Mouse (Mus musculus) heart, postnatal 36 days (tissue): ENCODE results near the gene Llcfc1. TPM values are rescaled to one million over a fixed set of nuclear protein-coding genes. Genes with fewer than 3 reads are reported as not detected.

Experiments
- DNase-seq, 2 experiments: peaks; one replicate each; pipeline ENCODE4 v3.0.0; 2021 to 2022
- intact Hi-C: fragments of 180-260 bp; cut with DNase I; formaldehyde crosslinking; loops from one replicate; pipeline ENCODE4 v1.15.1; 2025
- total RNA-seq, 2 experiments: library from RNA; stranded (reverse); gene quantifications; 2 replicates each; pipeline ENCODE4 v1.2.3; 2021

Llcfc1 gene
- total RNA-seq, 2 experiments from 2014 or later: not detected

GRCm38 (mm10) chr6:41702928-41703327 lies 18.7 kb downstream of the Llcfc1 start:
- intact Hi-C loops: no loop called here
- no peak for DNase-seq

- intact Hi-C loops: no loop called here
- DNase-seq: no peak
Observed at GRCm38 (mm10) chr6:41704123-41704522, 19.9 kb downstream of the Llcfc1 start, which contains the start of gene Kel. TSS of gene Kel (minus strand) at chr6:41704339.

GRCm38 (mm10) chr6:41706275-41706674 lies 22.0 kb downstream of the Llcfc1 start:
- intact Hi-C loops: no loop called here
- no peak for DNase-seq

- intact Hi-C loops: no loop called here
Observed at GRCm38 (mm10) chr6:41710281-41710680, 26.1 kb downstream of the Llcfc1 start.

GRCm38 (mm10) chr6:41721430-41721829 lies 37.2 kb downstream of the Llcfc1 start:
- intact Hi-C loops: no loop called here
- DNase-seq: no peak

More at GRCm38 (mm10) chr6:41710281-41710680, 26.1 kb downstream of the Llcfc1 start:
- DNase-seq: no peak

GRCm38 (mm10) chr6:41727989-41728609 lies 43.9 kb downstream of the Llcfc1 start:
- intact Hi-C loops: no loop called here
- DNase-seq: no peak

- no peak for DNase-seq
- intact Hi-C loops: no loop called here
Observed at GRCm38 (mm10) chr6:41734719-41735470, 50.7 kb downstream of the Llcfc1 start.

Other genes starting within 250 kb of the Llcfc1 start
- not detected for gene Gm10334, start 238.3 kb upstream of the Llcfc1 start, total RNA-seq
- not detected for gene Prss1, start 225.5 kb upstream of the Llcfc1 start, total RNA-seq
- gene Prss2, start 162.6 kb upstream of the Llcfc1 start, total RNA-seq: not detected
- gene Ephb6, start 78.9 kb upstream of the Llcfc1 start, total RNA-seq: 1 to 10 TPM; 1.3 to 2.1 TPM
- gene Trpv6, start 48.0 kb upstream of the Llcfc1 start, total RNA-seq: not detected
- not detected for gene Trpv5, start 3.7 kb upstream of the Llcfc1 start, total RNA-seq
- under 1 TPM; 0.11 to 0.50 TPM for gene Kel, start 19.9 kb downstream of the Llcfc1 start, total RNA-seq
- gene Olfr459, start 90.7 kb downstream of the Llcfc1 start, total RNA-seq: not detected
- gene Pip, start 163.1 kb downstream of the Llcfc1 start, total RNA-seq: not detected
- gene Sval2, start 168.6 kb downstream of the Llcfc1 start, total RNA-seq: not detected